ENCODE assay signal across 15 mouse cellular contexts in genomic region chr3:67309644-67310311, GRCm38 (mm10).
DNase-seq lines count a peak whose midpoint lies in the region; ATAC-seq lines count a peak whose summit lies in the region.
"Had no signal": no experiment of that assay in that cellular context is flagged by ENCODE, and none has a peak within 500 bp of the region (broad histone marks: within the 10 kb centered on the region; RNA-seq: fewer than 3 reads in every experiment).

No protein-coding gene starts in this region.

- no peak overlapping the region for H3K9ac ChIP-seq in neural tube, embryonic 12.5 days
- no peak overlapping the region for H3K9ac ChIP-seq in neural tube, embryonic 15.5 days (replicated peaks)
- no peak overlapping the region for H3K9ac ChIP-seq in hindbrain, embryonic 13.5 days
- no peak overlapping the region for H3K9ac ChIP-seq in midbrain, embryonic 15.5 days
- H3K9ac ChIP-seq: heart, embryonic 13.5 days; liver, embryonic 14.5 days had no signal

- H3K4me3 ChIP-seq in neural tube, embryonic 12.5 days, result no peak overlapping the region
- no peak overlapping the region for H3K4me3 ChIP-seq in neural tube, embryonic 15.5 days (replicated peaks)
- H3K4me3 ChIP-seq in hindbrain, embryonic 13.5 days, result no peak overlapping the region
- H3K4me3 ChIP-seq in midbrain, embryonic 15.5 days, result no peak overlapping the region
- H3K4me3 ChIP-seq: heart, embryonic 13.5 days had no signal

- DNase-seq in heart, adult 9 months (ENCODE audit: low spot score in 2 of 2), result no peak
- DNase-seq in layer of hippocampus, adult 18-20 months (ENCODE audit: low spot score in 2 of 2), result no peak
- DNase-seq in ovary, postnatal 36 days (ENCODE audit: low spot score), result no peak
- DNase-seq: adrenal gland, postnatal 10 days; cerebellum, adult 9-10 months; kidney, adult 9 months; lung, postnatal 14 days; right cerebral cortex, postnatal 25 days had no signal

- peak; percentile 80; the same call in 1 of the 2 replicates for ATAC-seq in neural tube, embryonic 12.5 days (ENCODE audit: low FRiP score, low read depth)
- no peak for ATAC-seq in neural tube, embryonic 15.5 days (ENCODE audit: low FRiP score)
- ATAC-seq in hindbrain, embryonic 13.5 days (ENCODE audit: low FRiP score), result peak; percentile 78
- peak; percentile 77 for ATAC-seq in midbrain, embryonic 15.5 days (replicated peaks)
- ATAC-seq: CD4-positive, CD25-positive, alpha-beta regulatory T cell, adult 4 months had no signal

- no peaks in the 10 kb centered on the region for H3K36me3 ChIP-seq in neural tube, embryonic 12.5 days
- H3K36me3 ChIP-seq in neural tube, embryonic 15.5 days, result no peaks in the 10 kb centered on the region
- H3K36me3 ChIP-seq in hindbrain, embryonic 13.5 days, result no peaks in the 10 kb centered on the region
- H3K36me3 ChIP-seq in midbrain, embryonic 15.5 days (replicated peaks), result no peaks in the 10 kb centered on the region
- H3K36me3 ChIP-seq: heart, embryonic 13.5 days had no signal

- H3K4me2 ChIP-seq in neural tube, embryonic 12.5 days (replicated peaks), result no peak overlapping the region
- H3K4me2 ChIP-seq in neural tube, embryonic 15.5 days, result no peak overlapping the region
- no peak overlapping the region for H3K4me2 ChIP-seq in hindbrain, embryonic 13.5 days
- H3K4me2 ChIP-seq in midbrain, embryonic 15.5 days, result no peak overlapping the region
- H3K4me2 ChIP-seq: heart, embryonic 13.5 days had no signal

- 48% methylated on average over 7 of the region's 7 CpGs for WGBS in neural tube, embryonic 12.5 days
- WGBS in neural tube, embryonic 15.5 days, result 27% methylated on average over 7 of the region's 7 CpGs
- WGBS in hindbrain, embryonic 13.5 days, result 29% methylated on average over 7 of the region's 7 CpGs
- WGBS in midbrain, embryonic 15.5 days, result 23% methylated on average over 7 of the region's 7 CpGs

- no peaks in the 10 kb centered on the region for H3K9me3 ChIP-seq in neural tube, embryonic 12.5 days
- no peaks in the 10 kb centered on the region for H3K9me3 ChIP-seq in neural tube, embryonic 15.5 days (replicated peaks)
- H3K9me3 ChIP-seq in hindbrain, embryonic 13.5 days, result no peaks in the 10 kb centered on the region
- no peaks in the 10 kb centered on the region for H3K9me3 ChIP-seq in midbrain, embryonic 15.5 days
- H3K9me3 ChIP-seq: heart, embryonic 13.5 days had no signal

- no peaks in the 10 kb centered on the region for H3K27me3 ChIP-seq in neural tube, embryonic 12.5 days (replicated peaks)
- H3K27me3 ChIP-seq in neural tube, embryonic 15.5 days (replicated peaks), result no peaks in the 10 kb centered on the region
- no peaks in the 10 kb centered on the region for H3K27me3 ChIP-seq in hindbrain, embryonic 13.5 days
- no peaks in the 10 kb centered on the region for H3K27me3 ChIP-seq in midbrain, embryonic 15.5 days (replicated peaks)
- H3K27me3 ChIP-seq: heart, embryonic 13.5 days had no signal

- H3K4me1 ChIP-seq in neural tube, embryonic 12.5 days, result no peaks in the 10 kb centered on the region
- no peaks in the 10 kb centered on the region for H3K4me1 ChIP-seq in neural tube, embryonic 15.5 days
- peaks cover 11% of the 10 kb centered on the region for H3K4me1 ChIP-seq in hindbrain, embryonic 13.5 days (replicated peaks)
- peaks cover 6% of the 10 kb centered on the region for H3K4me1 ChIP-seq in midbrain, embryonic 15.5 days

- no peak overlapping the region for H3K27ac ChIP-seq in neural tube, embryonic 12.5 days
- no peak overlapping the region for H3K27ac ChIP-seq in neural tube, embryonic 15.5 days (replicated peaks)
- no peak overlapping the region for H3K27ac ChIP-seq in hindbrain, embryonic 13.5 days
- H3K27ac ChIP-seq in midbrain, embryonic 15.5 days, result no peak overlapping the region
- H3K27ac ChIP-seq: heart, embryonic 13.5 days; liver, embryonic 14.5 days had no signal
